Mouse (Mus musculus) liver, adult 2 months (tissue): ENCODE results near the gene Ncan.

Source experiments
- CTCF ChIP-seq: fragments of 200-500 bp; IDR thresholded peaks from 2 replicates; pipeline ENCODE4 v1.5.1; 2011; ENCODE audit warnings: low read depth, low read length, control low read depth
- POLR2A ChIP-seq: fragments of 200-500 bp; IDR thresholded peaks from 2 replicates; pipeline ENCODE4 v1.6.1; 2011; ENCODE audit warnings: low read length, control low read depth; ENCODE audit not compliant: insufficient read depth; ENCODE audit errors: extremely low read depth

DNA sequence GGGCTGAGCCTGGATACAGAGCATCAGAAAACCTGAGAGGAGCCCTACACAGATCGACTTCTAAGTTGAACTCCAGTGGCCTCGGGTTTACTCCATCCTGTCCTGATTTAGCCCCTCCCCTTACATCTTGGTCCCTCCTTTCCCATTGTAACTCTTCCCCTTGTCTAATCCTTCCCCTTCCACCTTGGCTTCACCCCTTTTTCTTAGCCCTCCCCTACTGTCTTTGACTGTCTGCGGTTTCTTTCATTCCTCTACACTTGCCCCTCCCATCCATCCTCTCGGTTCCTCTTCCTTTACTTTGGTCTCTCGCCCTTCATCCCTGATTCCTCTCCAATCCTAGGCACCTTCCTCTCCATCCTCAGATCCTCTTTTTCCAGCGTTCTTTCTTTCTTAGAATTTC lies 6.2 kb downstream of the Ncan start:
- no peak for TF ChIP-seq CTCF
- no peak for TF ChIP-seq POLR2A
